Mouse (Mus musculus) testis, adult 2 months (tissue): ENCODE measurements around the gene Tcte2.

Source experiments
- CTCF ChIP-seq: fragments of 200-500 bp; IDR thresholded peaks from 2 replicates; pipeline ENCODE4 v1.5.1; 2012; ENCODE audit warnings: low read depth, mild to moderate bottlenecking, inconsistent platforms, low read length, moderate library complexity; ENCODE audit not compliant: control insufficient read depth, insufficient read depth, insufficient replicate concordance
- POLR2A ChIP-seq: fragments of 200-500 bp; IDR thresholded peaks from 2 replicates; pipeline ENCODE4 v1.6.1; 2012; ENCODE audit warnings: low read depth, mild to moderate bottlenecking, inconsistent platforms, low read length, moderate library complexity; ENCODE audit not compliant: control insufficient read depth

- TF ChIP-seq POLR2A, result no peak
- TF ChIP-seq CTCF, result no peak
Observed at GRCm38 (mm10) chr17:13682378-13683026, 79.1 kb downstream of the Tcte2 start.
